Mouse (Mus musculus): ENCODE measurements around the gene Dennd1b. TPM values are rescaled to one million over a fixed set of nuclear protein-coding genes. Genes with fewer than 3 reads are reported as not detected.

The Dennd1b gene
- 4.2 and 5.6 TPM in 2 replicates for polyA plus RNA-seq (2012; rRNA removed)

DNA sequence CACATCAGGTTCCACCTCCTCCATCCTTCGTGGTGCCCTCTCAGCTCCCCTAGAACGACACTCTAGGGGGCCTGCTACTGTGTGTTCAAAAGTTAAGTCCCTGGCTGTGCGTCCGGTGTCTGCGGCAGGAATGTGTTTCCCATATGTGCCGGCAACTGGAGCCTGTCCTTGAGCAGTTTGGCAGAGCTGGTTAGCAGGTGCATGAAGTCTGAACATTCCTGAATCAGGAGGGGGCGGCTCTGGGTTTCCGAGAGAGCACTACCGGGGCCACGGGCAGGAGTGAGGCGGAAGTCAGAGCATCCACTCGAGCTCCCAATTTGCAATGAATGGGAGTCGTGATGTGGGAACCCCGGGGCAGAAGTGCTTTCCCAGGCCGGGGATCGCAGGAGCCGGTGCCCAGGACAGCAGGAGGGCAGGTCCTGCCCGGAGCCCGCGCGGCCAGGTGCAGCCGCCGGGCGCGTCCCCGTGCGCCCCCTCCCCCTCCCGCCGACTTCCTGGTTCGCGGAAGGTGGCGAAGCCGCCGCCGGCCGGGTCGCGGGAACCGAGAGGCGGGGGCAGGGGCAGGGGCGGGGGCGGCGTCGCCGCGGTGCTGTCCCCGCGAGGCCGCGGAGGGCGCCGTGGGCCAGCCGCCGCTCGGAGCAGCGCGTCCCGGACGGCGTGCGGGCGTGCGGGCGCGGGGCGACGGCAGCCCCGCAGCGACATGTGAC is at the start of gene Dennd1b:
Gene Dennd1b (plus strand): TSS at position 275 of the 707 bp plus-strand sequence.

Other genes starting within 250 kb of the Dennd1b start
- gene Lhx9, start 114.9 kb upstream of the Dennd1b start, polyA plus RNA-seq (2012; rRNA removed): 34.6 and 46.6 TPM in 2 replicates
- 43.7 and 55.1 TPM in 2 replicates for gene 2310009B15Rik, start 106.6 kb upstream of the Dennd1b start, polyA plus RNA-seq (2012; rRNA removed)

All from central nervous system, embryonic 11.5 days (tissue).